Mouse (Mus musculus): ENCODE results near the gene Ssh1. TPM values are rescaled to one million over a fixed set of nuclear protein-coding genes. Genes with fewer than 3 reads are reported as not detected.

Gene Ssh1
- polyA plus RNA-seq, 1 experiment from 2014 or later = 19.9 TPM

GRCm38 (mm10) chr5:113910065-113910701 is 83.5 kb downstream of the Ssh1 start:
- H3K36me3 ChIP-seq (replicated peaks) = no peaks in the 10 kb centered on the region
- H3K4me3 ChIP-seq (replicated peaks) = no peak overlapping the region
- H3K4me1 ChIP-seq = peaks cover 36% of the 10 kb centered on the region
- ATAC-seq (ENCODE audit: low FRiP score) = no peak
- no peaks in the 10 kb centered on the region for H3K27me3 ChIP-seq
- H3K9ac ChIP-seq = no peak overlapping the region
- WGBS = 31% methylated on average over 10 of the region's 10 CpGs
- H3K27ac ChIP-seq = peak overlapping the region; percentile 27; the same call in 1 of the 2 replicates
- no peak overlapping the region for H3K4me2 ChIP-seq
- H3K9me3 ChIP-seq = no peaks in the 10 kb centered on the region

- Histone ChIP-seq H3K9me3 (no peaks in the 10 kb centered on the region), H3K36me3 (replicated peaks) (no peaks in the 10 kb centered on the region), H3K9ac (peak within 1 kb of the TSS; percentile 98), H3K4me2 (peak within 1 kb of the TSS; percentile 70), H3K4me3 (replicated peaks) (peak within 1 kb of the TSS; percentile 99), H3K4me1 (peaks cover 48% of the 10 kb centered on the region), H3K27ac (peak within 1 kb of the TSS; percentile 99), H3K27me3 (no peaks in the 10 kb centered on the region)
- under 1% methylated on average over 48 of the region's 68 CpGs for WGBS
- peak; percentile 87 for ATAC-seq (ENCODE audit: low FRiP score)
Measured at GRCm38 (mm10) chr5:113908592-113909441, 84.9 kb downstream of the Ssh1 start, which contains the start of gene Coro1c. Coro1c (minus strand) TSS chr5:113908758.

DNA sequence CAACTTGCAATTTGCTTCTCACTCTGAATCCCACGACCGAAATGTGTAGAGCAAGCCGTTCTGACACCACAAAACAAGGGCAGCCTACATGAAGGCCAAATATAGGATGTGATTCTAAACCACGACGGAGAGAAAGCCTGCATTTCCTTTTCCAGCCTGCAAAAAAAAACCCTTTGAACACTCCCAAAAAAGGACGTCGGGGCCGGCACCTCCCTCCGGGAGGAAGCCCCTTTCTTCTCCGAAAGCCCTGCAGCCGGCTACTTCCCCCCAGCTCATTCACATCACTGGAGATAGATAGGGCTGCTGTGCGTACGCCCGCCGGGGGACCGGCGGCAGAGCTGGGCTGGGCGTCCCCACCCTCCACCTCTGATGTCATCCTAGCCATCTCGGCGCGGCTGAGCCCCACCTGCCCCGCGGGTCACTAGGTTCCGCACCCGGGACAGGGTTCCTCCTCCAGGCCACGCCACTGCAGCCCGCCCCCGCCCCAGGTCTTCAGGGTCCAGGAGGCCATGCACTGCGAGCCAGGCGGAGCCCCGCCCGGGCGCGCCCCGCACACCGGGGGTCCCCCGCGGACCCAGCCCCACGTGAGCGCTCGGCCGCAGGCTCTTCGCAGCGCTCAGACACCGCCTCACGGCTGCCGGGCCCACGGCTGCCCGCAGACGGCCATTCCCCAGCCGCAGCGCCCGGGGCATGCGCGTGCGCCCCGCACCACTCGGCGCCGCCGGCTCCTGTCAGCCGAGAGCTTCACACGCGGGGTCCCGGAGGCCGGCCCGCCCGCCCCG is 85.7 kb downstream of the Ssh1 start:
- ATAC-seq (ENCODE audit: low FRiP score) = peak; percentile 51
- H3K27me3 ChIP-seq = no peaks in the 10 kb centered on the region
- H3K4me3 ChIP-seq (replicated peaks) = peak overlapping the region; percentile 99
- peak overlapping the region; percentile 70 for H3K4me2 ChIP-seq
- H3K9ac ChIP-seq = peak overlapping the region; percentile 98
- peak overlapping the region; percentile 99 for H3K27ac ChIP-seq
- whole genome bisulfite sequencing = under 1% methylated on average over 69 of the region's 69 CpGs
- no peaks in the 10 kb centered on the region for H3K9me3 ChIP-seq
- peaks cover 56% of the 10 kb centered on the region for H3K4me1 ChIP-seq
- no peaks in the 10 kb centered on the region for H3K36me3 ChIP-seq (replicated peaks)

GRCm38 (mm10) chr5:113906958-113907735 is 86.5 kb downstream of the Ssh1 start:
- Histone ChIP-seq H3K4me2 (peak overlapping the region; percentile 70), H3K9ac (peak overlapping the region; percentile 98), H3K4me3 (replicated peaks) (peak overlapping the region; percentile 99), H3K27me3 (no peaks in the 10 kb centered on the region), H3K4me1 (peaks cover 60% of the 10 kb centered on the region), H3K36me3 (replicated peaks) (no peaks in the 10 kb centered on the region), H3K27ac (peak overlapping the region; percentile 99), H3K9me3 (no peaks in the 10 kb centered on the region)
- ATAC-seq (ENCODE audit: low FRiP score) = no peak
- 27% methylated on average over 17 of the region's 17 CpGs for WGBS

DNA sequence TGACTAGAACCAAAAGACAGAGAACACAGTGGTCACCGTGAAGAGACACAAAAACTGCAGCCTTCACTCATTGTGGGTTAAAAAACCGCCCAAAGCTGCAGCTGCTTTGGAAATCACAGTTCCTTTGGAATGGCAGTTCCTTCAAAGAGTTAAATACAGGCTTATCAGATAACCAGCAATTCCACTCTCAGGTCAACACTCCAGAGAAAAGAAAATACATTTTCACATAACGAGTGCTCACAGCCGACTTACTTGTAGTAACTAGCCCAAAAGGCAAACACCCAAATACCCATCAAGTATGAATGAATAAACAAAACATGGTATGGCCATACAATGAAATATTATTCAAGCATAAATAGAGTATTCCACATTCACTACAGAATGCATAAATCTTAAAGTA is 88.7 kb downstream of the Ssh1 start:
- Histone ChIP-seq H3K9ac (no peak overlapping the region), H3K36me3 (replicated peaks) (no peaks in the 10 kb centered on the region), H3K9me3 (no peaks in the 10 kb centered on the region), H3K27ac (no peak overlapping the region; the same call in 1 of the 2 replicates), H3K4me1 (peaks cover 67% of the 10 kb centered on the region), H3K4me3 (replicated peaks) (no peak overlapping the region), H3K4me2 (peak overlapping the region; percentile 70), H3K27me3 (no peaks in the 10 kb centered on the region)
- 30% methylated on average over 4 of the region's 4 CpGs for WGBS
- no peak for ATAC-seq (ENCODE audit: low FRiP score)

GRCm38 (mm10) chr5:113902983-113903382 is 90.7 kb downstream of the Ssh1 start:
- WGBS = 74% methylated on average over 5 of the region's 5 CpGs
- Histone ChIP-seq H3K4me2 (no peak overlapping the region), H3K4me1 (peaks cover 77% of the 10 kb centered on the region)

DNA sequence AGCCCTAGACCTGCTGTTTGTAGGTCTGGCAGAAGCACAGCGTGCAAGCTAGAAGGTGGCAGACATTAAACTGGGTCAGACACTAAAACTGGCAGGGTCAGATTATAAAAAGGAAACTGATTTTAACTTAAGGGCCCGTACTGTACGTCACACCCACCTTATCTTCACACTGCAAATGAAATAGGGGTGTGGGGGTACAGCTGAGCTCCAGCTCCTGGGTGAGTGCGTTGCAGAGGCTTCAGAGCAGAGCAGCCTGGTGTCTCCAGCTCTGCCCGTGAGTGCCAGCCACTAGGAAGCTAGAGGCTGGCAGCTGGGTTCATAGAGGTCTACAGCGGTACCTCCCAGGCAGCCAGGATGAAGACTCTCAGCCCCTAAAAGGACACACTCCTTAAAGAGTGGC is 91.7 kb downstream of the Ssh1 start:
- Histone ChIP-seq H3K4me3 (replicated peaks) (no peak overlapping the region), H3K36me3 (replicated peaks) (no peaks in the 10 kb centered on the region), H3K4me1 (peaks cover 78% of the 10 kb centered on the region), H3K9ac (no peak overlapping the region), H3K4me2 (no peak overlapping the region), H3K9me3 (no peaks in the 10 kb centered on the region), H3K27me3 (no peaks in the 10 kb centered on the region), H3K27ac (peak overlapping the region; percentile 47)
- ATAC-seq (ENCODE audit: low FRiP score) = no peak
- WGBS = 78% methylated on average over 6 of the region's 6 CpGs

More at GRCm38 (mm10) chr5:113902983-113903382, 90.7 kb downstream of the Ssh1 start:
- Histone ChIP-seq H3K9me3 (no peaks in the 10 kb centered on the region), H3K27ac (no peak overlapping the region; the same call in 1 of the 2 replicates), H3K9ac (no peak overlapping the region), H3K4me3 (replicated peaks) (no peak overlapping the region), H3K36me3 (replicated peaks) (no peaks in the 10 kb centered on the region), H3K27me3 (no peaks in the 10 kb centered on the region)
- ATAC-seq (ENCODE audit: low FRiP score) = no peak

DNA sequence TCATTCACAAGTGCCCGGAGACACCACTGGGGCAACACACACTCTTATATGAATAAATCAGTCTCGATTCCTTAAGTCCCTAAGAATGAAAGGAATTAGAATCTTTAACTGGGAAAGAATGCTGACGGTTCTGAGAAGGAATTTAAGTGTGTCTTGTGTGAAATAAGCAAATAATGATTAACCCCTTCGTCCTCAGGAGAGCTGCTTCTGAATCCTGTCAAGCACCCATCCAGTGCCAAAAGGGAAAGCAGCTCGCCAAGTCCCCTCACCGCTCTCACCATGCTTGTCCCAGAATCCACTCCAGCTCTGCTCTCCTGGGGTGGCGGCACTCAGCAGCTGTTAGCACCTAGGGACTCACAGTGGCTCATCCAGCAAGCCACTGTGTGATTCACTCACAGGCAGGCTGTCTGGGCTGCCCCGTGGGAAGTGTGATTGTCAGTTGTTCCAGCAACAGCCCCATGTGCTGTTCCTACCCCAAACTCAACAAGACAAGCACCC is 92.6 kb downstream of the Ssh1 start:
- WGBS = 42% methylated on average over 8 of the region's 8 CpGs
- Histone ChIP-seq H3K4me1 (peaks cover 71% of the 10 kb centered on the region), H3K4me2 (no peak overlapping the region), H3K27ac (0 out of 2 replicates have a peak overlapping the region, but pooled peaks have one; percentile 27), H3K9ac (no peak overlapping the region), H3K36me3 (replicated peaks) (no peaks in the 10 kb centered on the region), H3K4me3 (replicated peaks) (no peak overlapping the region), H3K27me3 (no peaks in the 10 kb centered on the region), H3K9me3 (no peaks in the 10 kb centered on the region)
- no peak for ATAC-seq (ENCODE audit: low FRiP score)

- no peak for ATAC-seq (ENCODE audit: low FRiP score)
- 0 out of 2 replicates have a peak, but pooled peaks cover 2% of the 10 kb centered on the region for H3K36me3 ChIP-seq (replicated peaks)
- H3K4me1 ChIP-seq = peaks cover 60% of the 10 kb centered on the region
- no peak overlapping the region for H3K27ac ChIP-seq
- WGBS = 90% methylated on average over 12 of the region's 12 CpGs
- H3K9ac ChIP-seq = no peak overlapping the region
- no peak overlapping the region for H3K4me3 ChIP-seq (replicated peaks)
- no peaks in the 10 kb centered on the region for H3K27me3 ChIP-seq
- no peaks in the 10 kb centered on the region for H3K9me3 ChIP-seq
- H3K4me2 ChIP-seq = no peak overlapping the region
Measured at GRCm38 (mm10) chr5:113899543-113899942, 94.2 kb downstream of the Ssh1 start.

- WGBS = 91% methylated on average over 7 of the region's 7 CpGs
- ATAC-seq (ENCODE audit: low FRiP score) = no peak
Measured at GRCm38 (mm10) chr5:113892005-113892404, 101.7 kb downstream of the Ssh1 start.

GRCm38 (mm10) chr5:113890874-113891273 is 102.8 kb downstream of the Ssh1 start:
- ATAC-seq (ENCODE audit: low FRiP score) = no peak
- Histone ChIP-seq H3K36me3 (replicated peaks) (0 out of 2 replicates have a peak, but pooled peaks cover 2% of the 10 kb centered on the region), H3K27ac (0 out of 2 replicates have a peak overlapping the region, but pooled peaks have one; percentile 36), H3K4me2 (no peak overlapping the region), H3K27me3 (no peaks in the 10 kb centered on the region), H3K4me1 (peaks cover 40% of the 10 kb centered on the region), H3K9me3 (no peaks in the 10 kb centered on the region), H3K9ac (no peak overlapping the region), H3K4me3 (replicated peaks) (no peak overlapping the region)
- WGBS = 88% methylated on average over 18 of the region's 18 CpGs

More at GRCm38 (mm10) chr5:113892005-113892404, 101.7 kb downstream of the Ssh1 start:
- H3K27ac ChIP-seq = no peak overlapping the region
- no peaks in the 10 kb centered on the region for H3K9me3 ChIP-seq
- 0 out of 2 replicates have a peak, but pooled peaks cover 2% of the 10 kb centered on the region for H3K36me3 ChIP-seq (replicated peaks)
- H3K4me2 ChIP-seq = no peak overlapping the region
- H3K4me1 ChIP-seq = peaks cover 38% of the 10 kb centered on the region
- no peak overlapping the region for H3K4me3 ChIP-seq (replicated peaks)
- H3K27me3 ChIP-seq = no peaks in the 10 kb centered on the region
- no peak overlapping the region for H3K9ac ChIP-seq

Data from forebrain, embryonic 12.5 days (tissue).